Mouse (Mus musculus): Measurements from ENCODE around the gene Zscan12.

The Zscan12 gene

GRCm38 (mm10) chr13:21362621-21363248 is at the start of gene Zscan12:
Zscan12 (plus strand) TSS chr13:21362820.
- DNase-seq: peak; percentile 90 to 96

GRCm38 (mm10) chr13:21312854-21313253 is 49.8 kb upstream of the Zscan12 start:
- no peak for DNase-seq

GRCm38 (mm10) chr13:21313903-21314302 is 48.7 kb upstream of the Zscan12 start:
- no peak for DNase-seq

GRCm38 (mm10) chr13:21320262-21320661 is 42.4 kb upstream of the Zscan12 start:
- DNase-seq: no peak

GRCm38 (mm10) chr13:21321890-21322494 is 40.6 kb upstream of the Zscan12 start:
- DNase-seq: peak; percentile 21 to 38

- peak; percentile 69 to 73 for DNase-seq
These were observed 39.9 kb upstream of the Zscan12 start for GRCm38 (mm10) chr13:21322509-21323375.

- no peak for DNase-seq
These were observed 39.2 kb upstream of the Zscan12 start for GRCm38 (mm10) chr13:21323405-21323804.

- DNase-seq: no peak
These were observed 36.4 kb upstream of the Zscan12 start for GRCm38 (mm10) chr13:21326191-21326590.

- DNase-seq: peak; percentile 83 to 87
These were observed 35.9 kb upstream of the Zscan12 start for GRCm38 (mm10) chr13:21326657-21327211.

- no peak for DNase-seq
These were observed 35.2 kb upstream of the Zscan12 start for GRCm38 (mm10) chr13:21327424-21327823.

- DNase-seq: no peak
These were observed 16.0 kb upstream of the Zscan12 start, which contains the start of gene Olfr1367 for GRCm38 (mm10) chr13:21346610-21347009. Olfr1367 (plus strand) TSS chr13:21346910.

- DNase-seq: no peak
These were observed 12.0 kb upstream of the Zscan12 start for GRCm38 (mm10) chr13:21350593-21350992.

- peak; percentile 9 to 23 for DNase-seq
These were observed 1.1 kb downstream of the Zscan12 start for GRCm38 (mm10) chr13:21363719-21364118.

GRCm38 (mm10) chr13:21366635-21367034 is 4.0 kb downstream of the Zscan12 start:
- DNase-seq: no peak

GRCm38 (mm10) chr13:21372700-21373099 is 10.1 kb downstream of the Zscan12 start:
- DNase-seq: no peak

GRCm38 (mm10) chr13:21377773-21378172 is 15.2 kb downstream of the Zscan12 start:
- no peak for DNase-seq

- DNase-seq: no peak
These were observed 32.6 kb downstream of the Zscan12 start for GRCm38 (mm10) chr13:21395211-21395610.

- DNase-seq: no peak
These were observed 33.0 kb downstream of the Zscan12 start for GRCm38 (mm10) chr13:21395623-21396022.

GRCm38 (mm10) chr13:21396048-21396447 is 33.4 kb downstream of the Zscan12 start:
- peak; percentile 28 to 39 for DNase-seq

- no peak for DNase-seq
These were observed 34.9 kb downstream of the Zscan12 start for GRCm38 (mm10) chr13:21397486-21397885.

GRCm38 (mm10) chr13:21401166-21401565 is 38.5 kb downstream of the Zscan12 start:
- DNase-seq: no peak

GRCm38 (mm10) chr13:21401636-21402286 is 39.1 kb downstream of the Zscan12 start:
- no peak for DNase-seq

Measured in cerebellum, adult 18-20 months (tissue).